Mouse (Mus musculus) right cerebral cortex, postnatal 10 days (tissue): ENCODE results near the gene Gm20521.
"Not testable (repeated sequence)": the region's sequence is repeated elsewhere in the genome, so short reads cannot be mapped to it uniquely, and the experiment has no call there.

Experiments
- DNase-seq, 2 experiments: peaks; one replicate each; pipeline ENCODE4 v3.0.0; 2021; ENCODE audit warnings: low spot score in 2 of 2

Gene Gm20521

DNA sequence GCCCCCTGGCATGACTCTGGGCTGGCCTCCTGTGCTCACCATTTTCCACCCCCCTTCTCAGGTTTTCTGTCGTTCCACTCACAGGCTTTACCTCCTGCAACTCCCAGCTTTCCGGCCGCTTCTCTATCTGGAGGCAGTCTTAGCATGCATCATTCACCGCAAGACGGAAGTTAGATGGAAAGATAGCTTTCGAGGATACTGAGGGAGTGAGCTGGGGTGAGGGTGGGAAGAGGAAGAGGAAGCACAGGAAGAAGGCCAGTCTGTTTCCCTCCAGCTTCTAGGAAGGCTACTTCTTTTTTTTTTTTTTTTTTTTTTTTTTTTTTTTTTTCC lies 53.6 kb downstream of the Gm20521 start:
- no peak for DNase-seq

DNA sequence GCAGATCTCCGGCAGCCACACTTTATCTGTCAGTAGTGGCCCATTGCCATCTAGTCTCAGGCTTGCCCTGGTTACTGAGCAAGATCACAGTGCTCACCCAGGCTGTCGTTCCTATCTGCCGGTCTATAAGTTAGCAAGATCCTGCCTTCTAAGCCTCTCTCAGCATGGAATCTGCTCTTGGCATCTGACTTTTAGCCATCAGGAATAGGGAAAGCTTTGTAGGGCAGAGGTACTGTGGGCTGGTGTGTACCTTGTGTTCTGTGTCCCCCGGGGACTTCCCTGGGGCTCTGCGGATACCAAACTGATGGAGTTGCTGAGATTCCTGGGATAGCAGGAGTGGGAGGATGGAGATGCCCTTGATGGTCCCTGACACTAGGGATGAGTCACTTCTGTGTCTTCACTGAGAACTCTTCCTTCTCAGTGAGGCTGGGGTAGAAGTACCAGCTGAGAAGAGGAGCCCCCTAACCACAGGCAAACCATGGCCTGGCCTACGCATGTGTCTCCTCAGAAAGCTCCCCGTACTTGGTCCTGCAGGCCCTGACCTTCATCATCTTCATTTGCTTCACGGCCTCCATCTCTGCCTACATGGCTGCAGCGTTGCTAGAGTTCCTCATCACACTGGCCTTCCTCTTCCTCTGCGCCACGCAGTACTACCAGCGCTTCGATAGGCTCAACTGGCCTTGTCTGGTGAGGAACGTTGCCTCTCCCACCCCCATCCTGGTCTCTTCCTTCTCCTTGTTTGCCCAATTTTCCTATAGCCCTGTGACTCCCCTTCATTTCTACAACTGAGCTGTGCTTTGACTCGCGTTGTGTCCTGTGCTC lies 54.3 kb downstream of the Gm20521 start:
- DNase-seq, result no peak

DNA sequence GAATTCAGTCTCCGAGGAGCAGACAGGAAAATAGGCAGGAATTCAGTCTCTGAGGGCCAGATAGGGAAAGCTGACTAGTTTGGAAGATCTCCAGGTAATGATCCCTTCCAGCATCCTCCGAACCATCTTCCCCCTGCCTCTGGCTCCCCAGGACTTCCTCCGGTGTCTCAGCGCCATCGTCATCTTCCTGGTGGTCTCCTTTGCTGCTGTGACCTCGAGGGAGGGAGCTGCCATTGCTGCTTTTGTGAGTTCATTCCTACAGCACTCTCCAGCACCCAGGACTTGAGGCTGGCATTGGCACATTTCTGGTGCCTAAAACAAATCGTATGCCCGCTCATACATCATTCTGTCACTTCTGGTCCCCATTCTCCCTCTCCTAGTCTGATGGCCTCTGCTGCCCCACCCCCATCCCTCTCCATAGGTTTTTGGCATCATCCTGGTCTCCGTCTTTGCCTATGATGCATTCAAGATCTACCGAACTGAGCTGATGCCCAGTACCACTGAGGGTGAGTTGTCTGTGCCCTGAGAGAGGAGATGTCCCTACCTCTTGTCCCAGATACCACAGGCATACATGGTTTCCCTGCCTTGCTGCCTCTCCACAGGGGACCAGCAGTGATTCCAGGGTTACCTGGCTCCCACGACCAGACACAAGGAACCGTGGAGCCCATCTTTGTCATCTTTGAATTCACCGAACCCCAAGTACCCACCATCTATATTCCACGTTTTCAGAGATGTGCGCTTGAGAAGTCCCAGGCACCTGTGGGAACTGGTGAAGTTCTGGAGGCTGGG lies 55.4 kb downstream of the Gm20521 start:
- no peak for DNase-seq

DNA sequence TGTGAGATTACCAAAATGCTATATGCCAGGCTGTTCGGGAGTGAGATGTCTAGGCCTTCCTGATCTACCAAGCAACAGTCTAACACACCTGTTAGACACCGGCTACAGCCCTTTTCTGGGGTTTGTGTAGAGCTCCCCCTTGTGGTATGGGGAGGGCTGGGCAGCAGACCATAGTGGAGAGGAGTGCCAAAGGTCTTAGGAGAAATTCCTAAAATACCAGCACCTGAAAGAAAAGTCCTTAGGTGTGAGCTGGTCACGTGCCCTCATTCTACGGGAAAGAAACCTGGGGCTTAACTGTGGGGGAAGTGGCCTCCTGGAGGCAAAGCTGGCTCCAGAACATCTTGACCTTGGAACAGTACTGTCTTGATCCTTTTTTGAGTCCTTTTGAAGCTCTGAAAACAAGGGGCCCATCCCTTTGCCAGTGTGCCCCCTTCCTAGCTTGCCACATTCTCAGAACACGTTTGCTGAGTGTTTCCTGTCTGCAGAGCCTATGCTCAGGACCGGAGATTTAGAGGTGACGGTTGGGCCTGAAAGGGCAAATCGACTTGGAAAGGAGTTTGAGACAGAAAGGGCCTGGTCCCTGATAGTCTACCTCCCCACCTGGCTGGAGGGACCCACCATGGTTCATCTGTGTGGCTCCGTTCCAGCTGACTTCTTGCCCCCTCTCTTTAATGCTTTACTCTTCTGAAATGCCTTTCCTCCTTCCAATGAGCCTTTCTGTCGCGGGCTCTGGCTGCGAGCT lies 56.4 kb downstream of the Gm20521 start:
- peak in 1 of 2 experiments; percentile 63 for DNase-seq

DNA sequence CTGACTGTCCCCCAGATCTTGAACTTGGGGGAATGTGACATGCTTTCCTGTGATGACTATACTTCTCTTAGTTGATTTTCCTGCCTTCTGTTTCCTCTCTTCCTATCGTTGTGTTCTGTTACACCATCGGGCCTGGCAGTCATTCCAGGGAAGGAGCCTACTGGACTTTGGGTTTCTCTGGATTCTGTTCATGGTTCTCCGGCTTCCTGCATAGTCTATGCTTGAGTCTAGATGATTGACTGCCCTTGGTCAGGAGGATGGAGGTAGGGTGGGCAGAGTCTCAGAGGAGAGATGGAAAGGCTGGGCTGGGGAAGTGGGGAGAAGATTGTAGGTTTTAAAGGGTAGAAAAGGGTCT lies 56.9 kb downstream of the Gm20521 start:
- DNase-seq, result no peak

DNA sequence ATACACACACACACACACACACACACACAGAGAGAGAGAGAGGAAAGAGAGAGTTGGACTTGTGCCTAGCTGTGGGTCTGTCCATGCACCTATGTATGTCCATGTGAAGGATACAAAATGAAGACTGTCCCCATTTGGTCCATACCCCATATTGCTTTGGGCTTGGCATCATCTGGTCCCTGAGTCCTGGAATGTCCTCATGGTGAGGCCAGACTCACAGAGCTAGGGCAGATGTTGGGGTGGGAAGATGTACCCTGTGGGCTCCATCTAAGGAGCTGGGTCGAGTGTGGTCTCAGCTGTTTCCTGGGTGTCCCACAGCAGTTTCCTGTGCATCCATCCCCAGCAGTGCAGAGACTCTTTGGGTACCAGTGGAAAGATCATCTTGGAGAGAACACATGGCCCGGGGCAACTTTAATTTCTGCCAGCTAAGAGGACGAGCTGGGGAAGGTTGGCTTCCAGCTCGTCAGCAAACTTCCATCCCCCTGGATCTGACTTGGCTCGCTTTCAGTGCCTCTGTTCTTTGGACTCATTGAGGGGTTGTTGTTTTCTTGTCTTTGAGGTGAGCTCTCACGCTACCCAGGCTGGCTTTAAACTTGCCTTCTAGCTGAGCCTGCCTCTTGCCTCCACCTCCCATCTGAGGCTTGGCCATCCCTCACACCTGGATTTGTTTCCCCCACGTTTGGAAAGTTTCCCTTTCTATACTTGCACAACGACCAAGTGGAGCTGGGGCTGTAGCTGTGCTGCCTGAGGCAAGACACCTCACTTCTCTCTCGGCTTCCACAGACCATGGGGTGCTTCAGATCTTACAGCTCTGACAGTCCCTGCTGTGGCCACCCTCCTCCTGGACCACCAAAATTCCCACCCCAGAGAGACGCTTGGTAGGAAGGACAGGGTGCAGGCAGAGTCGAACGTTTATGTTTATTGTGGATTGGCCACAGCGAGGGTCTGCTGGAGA lies 58.1 kb downstream of the Gm20521 start:
- no peak for DNase-seq

DNA sequence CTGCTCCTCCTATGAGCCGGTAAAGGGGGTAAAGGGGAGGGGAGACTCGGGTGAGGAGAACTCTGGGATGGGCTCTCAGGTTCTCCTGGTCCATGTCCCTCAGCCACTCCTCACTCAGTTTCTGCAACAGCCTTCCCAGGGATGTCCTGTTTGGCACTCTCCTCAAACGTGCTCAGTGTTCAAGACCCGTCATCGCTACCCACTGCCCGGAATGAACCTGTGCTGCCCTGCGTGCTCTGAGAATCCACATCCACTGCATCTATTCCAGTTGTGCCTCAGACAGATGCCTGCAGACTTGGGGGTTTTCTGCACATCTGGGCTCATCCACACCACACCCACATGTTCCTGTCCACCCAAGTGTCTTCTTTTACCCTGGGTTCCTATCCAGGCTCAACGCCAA lies 59.2 kb downstream of the Gm20521 start:
- DNase-seq, result no peak

DNA sequence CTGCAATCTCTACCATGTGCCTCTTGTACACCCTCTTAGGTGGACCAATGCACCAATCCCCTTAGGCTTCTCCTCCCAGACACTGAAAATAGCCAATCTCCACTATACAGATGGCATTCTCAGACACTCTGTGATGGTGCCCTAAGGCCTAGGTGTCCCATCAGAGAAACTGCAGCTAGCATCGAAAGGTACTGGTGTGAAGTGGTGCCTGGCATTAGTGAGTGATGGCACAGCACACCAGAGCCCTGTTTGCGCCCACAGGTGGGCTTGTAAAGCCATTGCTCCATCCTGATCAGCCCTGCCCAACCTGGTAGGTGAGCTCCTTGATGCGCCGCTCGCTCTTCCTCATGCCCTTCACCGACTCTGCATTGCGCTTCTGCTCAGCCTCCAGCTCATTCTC lies 60.7 kb downstream of the Gm20521 start:
- no peak for DNase-seq

DNA sequence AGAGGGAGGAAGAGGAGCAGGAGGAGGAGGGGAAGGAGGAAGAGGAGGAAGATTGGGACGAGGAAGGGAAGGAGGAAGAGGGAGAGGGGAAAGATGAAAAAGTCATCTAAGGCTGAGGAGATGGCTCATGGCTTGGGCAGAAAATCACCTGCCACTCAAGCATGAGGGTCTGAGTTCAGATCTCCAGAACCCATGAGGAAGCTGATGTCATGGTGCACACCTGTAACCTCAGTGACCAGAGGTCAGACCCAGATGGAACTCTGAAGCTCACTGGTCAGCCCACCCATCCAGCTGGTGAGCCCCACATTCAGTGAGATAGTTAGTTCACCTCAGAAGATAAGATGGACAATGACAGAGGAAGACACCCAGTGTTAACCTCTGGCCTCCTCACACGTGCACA lies 61.7 kb downstream of the Gm20521 start:
- DNase-seq, result no peak

DNA sequence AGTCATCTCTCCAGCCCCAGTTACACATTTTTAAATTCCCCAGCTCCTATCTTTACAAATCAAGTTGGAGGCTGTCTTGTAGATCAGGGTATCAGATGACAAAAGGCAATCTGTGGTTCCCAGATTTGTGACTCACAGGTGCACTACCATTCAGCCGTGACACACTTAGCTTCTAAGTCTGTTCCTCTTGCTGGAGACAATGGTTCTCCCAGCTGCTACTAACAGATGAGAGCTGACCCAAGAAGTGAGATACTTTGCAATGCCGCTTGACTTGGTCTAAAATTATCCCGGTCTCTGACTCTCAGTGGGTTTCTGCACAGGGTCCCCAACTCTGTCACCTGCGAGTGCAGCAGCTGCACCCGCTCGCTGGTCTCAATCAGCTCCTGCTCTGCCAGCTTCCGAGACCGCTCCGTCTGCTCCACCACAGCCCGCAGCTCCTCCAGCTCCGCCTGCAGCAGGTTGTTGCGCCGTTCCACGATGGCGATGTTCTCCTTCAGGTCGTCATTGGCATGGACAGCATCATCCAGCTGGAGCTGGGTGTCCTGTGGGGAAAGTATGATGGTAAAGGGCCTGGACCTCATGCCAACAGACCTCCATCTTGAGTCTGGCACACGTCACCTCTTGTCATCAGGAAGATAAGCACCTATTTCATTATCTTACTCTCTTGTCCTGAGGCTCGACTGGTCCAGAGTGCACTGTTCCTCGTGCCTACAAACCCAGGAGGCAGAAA lies 62.9 kb downstream of the Gm20521 start:
- DNase-seq, result no peak

DNA sequence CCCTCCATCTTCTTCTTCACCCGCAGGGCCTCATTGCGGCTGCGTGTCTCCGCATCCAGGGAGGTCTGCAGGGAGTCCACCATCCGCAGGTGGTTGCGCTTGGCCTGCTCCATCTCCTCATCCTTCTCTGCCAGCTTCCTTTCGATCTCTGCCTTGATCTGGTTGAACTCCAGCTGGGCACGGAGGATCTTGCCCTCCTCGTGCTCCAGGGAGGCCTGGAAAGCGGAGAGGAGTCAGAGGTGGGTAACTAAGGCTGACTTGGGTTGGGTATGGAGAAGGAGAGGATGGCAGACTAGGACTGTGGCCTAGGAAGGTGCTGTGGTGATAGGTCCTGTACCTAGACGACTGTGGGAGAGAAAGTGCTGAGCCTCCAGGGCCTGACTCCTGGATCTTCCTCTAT lies 63.8 kb downstream of the Gm20521 start:
- DNase-seq, result not testable (repeated sequence)
